In genomic region chr6:6881638-6882190, GRCm38 (mm10) we compare ENCODE assay signal across 9 mouse cellular contexts. TPM values are rescaled to one million over a fixed set of nuclear protein-coding genes. Genes with fewer than 3 reads are reported as not detected.
DNase-seq lines count a peak whose midpoint lies in the region; ATAC-seq and TF ChIP-seq lines count a peak whose summit lies in the region.
"Had no signal": no experiment of that assay in that cellular context is flagged by ENCODE, and none has a peak within 500 bp of the region (broad histone marks: within the 10 kb centered on the region; RNA-seq: fewer than 3 reads in every experiment).

Dlx5 (minus strand) TSS chr6:6882085.

- peak within 1 kb of the TSS; percentile 57 for H3K4me3 ChIP-seq in forebrain, postnatal 0 days (ENCODE audit: low read depth, low read length)
- H3K4me3 ChIP-seq in kidney, embryonic 16.5 days (ENCODE audit: low read length) = peak within 1 kb of the TSS; percentile 45
- H3K4me3 ChIP-seq in midbrain, embryonic 10.5 days = peak within 1 kb of the TSS; percentile 54

- WGBS in forebrain, postnatal 0 days = 5% methylated on average over 38 of the region's 42 CpGs
- WGBS in kidney, embryonic 16.5 days = 2% methylated on average over 36 of the region's 42 CpGs
- under 1% methylated on average over 40 of the region's 42 CpGs for WGBS in midbrain, embryonic 10.5 days

- DNase-seq in cerebellum, postnatal 14 days = peak; percentile 32 to 41
- DNase-seq in cerebellum, postnatal 4 days (ENCODE audit: low spot score in 2 of 2) = no peak
- DNase-seq in R1 (ENCODE audit: low read depth, low spot score) = peak; percentile 63
- DNase-seq in forebrain, postnatal 0 days = peak; percentile 89
- DNase-seq in midbrain, embryonic 10.5 days (ENCODE audit: low spot score) = peak; percentile 74
- DNase-seq in testis, postnatal 10 days (ENCODE audit: low spot score) = peak; percentile 66

- peak within 1 kb of the TSS; percentile 63 for H3K9ac ChIP-seq in forebrain, postnatal 0 days
- H3K9ac ChIP-seq in kidney, embryonic 16.5 days (replicated peaks; ENCODE audit: low read length) = 0 out of 2 replicates have a peak within 1 kb of the TSS, but pooled peaks have one; percentile 9

- no peaks in the 10 kb centered on the region for H3K36me3 ChIP-seq in forebrain, postnatal 0 days (ENCODE audit: insufficient read depth)
- no peaks in the 10 kb centered on the region for H3K36me3 ChIP-seq in kidney, embryonic 16.5 days (ENCODE audit: insufficient read depth, low read length)
- no peaks in the 10 kb centered on the region for H3K36me3 ChIP-seq in midbrain, embryonic 10.5 days

- no peaks in the 10 kb centered on the region for H3K4me1 ChIP-seq in forebrain, postnatal 0 days (ENCODE audit: insufficient read depth)
- peaks cover 7% of the 10 kb centered on the region for H3K4me1 ChIP-seq in kidney, embryonic 16.5 days (ENCODE audit: insufficient read depth, low read length)
- peaks cover 43% of the 10 kb centered on the region for H3K4me1 ChIP-seq in midbrain, embryonic 10.5 days

- no peaks in the 10 kb centered on the region for H3K9me3 ChIP-seq in forebrain, postnatal 0 days (ENCODE audit: low read length)
- H3K9me3 ChIP-seq in kidney, embryonic 16.5 days (ENCODE audit: low read length) = no peaks in the 10 kb centered on the region
- no peaks in the 10 kb centered on the region for H3K9me3 ChIP-seq in midbrain, embryonic 10.5 days (replicated peaks)

- H3K27ac ChIP-seq in forebrain, postnatal 0 days (ENCODE audit: low read depth, low read length) = peak within 1 kb of the TSS; percentile 89
- H3K27ac ChIP-seq in kidney, embryonic 16.5 days (ENCODE audit: low read length) = no peak within 1 kb of the TSS
- H3K27ac ChIP-seq in midbrain, embryonic 10.5 days (replicated peaks) = 0 out of 2 replicates have a peak within 1 kb of the TSS, but pooled peaks have one; percentile 42

- peaks cover 24% of the 10 kb centered on the region for H3K27me3 ChIP-seq in forebrain, postnatal 0 days (ENCODE audit: insufficient read depth, low read length)
- peaks cover 86% of the 10 kb centered on the region for H3K27me3 ChIP-seq in kidney, embryonic 16.5 days (ENCODE audit: insufficient read depth, low read length)
- peaks cover 84% of the 10 kb centered on the region for H3K27me3 ChIP-seq in midbrain, embryonic 10.5 days (ENCODE audit: low read depth, poor library complexity, severe bottlenecking)

- peak; percentile 90 for ATAC-seq in forebrain, postnatal 0 days
- peak; percentile 82 for ATAC-seq in kidney, embryonic 16.5 days (ENCODE audit: low FRiP score, low TSS enrichment)
- ATAC-seq in CD4-positive, CD25-positive, alpha-beta regulatory T cell, adult 4 months = no peak

- peak within 1 kb of the TSS; percentile 61 for H3K4me2 ChIP-seq in forebrain, postnatal 0 days (ENCODE audit: low read depth)
- H3K4me2 ChIP-seq in kidney, embryonic 16.5 days (replicated peaks; ENCODE audit: low read depth, low read length) = peak within 1 kb of the TSS; percentile 72

- no peak for TF ChIP-seq CTCF in forebrain, postnatal 0 days (IDR thresholded peaks at IDR 0.05; ENCODE audit: low read depth)

RNA-seq across cellular contexts. Expression of gene Dlx5, which starts in this region (rescaled TPM):
- 6.5 and 12.9 TPM in 2 replicates for total RNA-seq in forebrain, postnatal 0 days (2014; rRNA removed)
- polyA plus RNA-seq in forebrain, postnatal 0 days (2015; fragmentation: Nextera tagmentation; extraction: Ambion mirVana) = 47.2 and 51.3 TPM in 2 replicates
- polyA plus RNA-seq in kidney, embryonic 16.5 days (2015; fragmentation: Nextera tagmentation; extraction: Ambion mirVana) = 0.22 and 0.47 TPM in 2 replicates
- polyA plus RNA-seq in midbrain, embryonic 10.5 days (2016; fragmentation: Nextera tagmentation; extraction: Ambion mirVana) = 4.5 and 8.9 TPM in 2 replicates
- polyA plus RNA-seq in CD4-positive, CD25-positive, alpha-beta regulatory T cell, adult 4 months (2017; shearing (Covaris generic)) = not detected
- polyA plus RNA-seq: C2C12 had no signal

Comparison
In these comparisons a context has a peak if more than half of its experiments do, and no peak if none do; other contexts are left out.
1. DNase-seq: peak in cerebellum, postnatal 14 days (2 of 2), R1 (single experiment), forebrain, postnatal 0 days (single experiment), midbrain, embryonic 10.5 days (single experiment) and testis, postnatal 10 days (single experiment); none in cerebellum, postnatal 4 days (0 of 2).
2. Peak in ATAC-seq, H3K4me3 ChIP-seq, H3K9ac ChIP-seq and H3K4me2 ChIP-seq in kidney, embryonic 16.5 days; RNA of the gene not detected or under 1 TPM.
3. Peak in every context shown above with its lines, with median percentiles within 50 percentile points of each other: H3K4me3 ChIP-seq.